Mouse (Mus musculus) testis, adult 2 months (tissue): ENCODE data around the gene Olfr224. TPM values are rescaled to one million over a fixed set of nuclear protein-coding genes. Genes with fewer than 3 reads are reported as not detected.

Experiments
- H3K27ac ChIP-seq: fragments of 200-500 bp; 2 replicates; pipeline ENCODE4 v1.5.1; 2012; ENCODE audit warnings: low read depth, low read length; ENCODE audit not compliant: control insufficient read depth, insufficient read depth
- H3K27me3 ChIP-seq: fragments of 200-500 bp; 2 replicates; pipeline ENCODE4 v1.6.1; 2012; ENCODE audit warnings: mild to moderate bottlenecking, low read length, moderate library complexity; ENCODE audit not compliant: control insufficient read depth, insufficient read depth
- H3K36me3 ChIP-seq: fragments of 200-500 bp; 2 replicates; pipeline ENCODE4 v1.6.1; 2012; ENCODE audit warnings: mild to moderate bottlenecking, low read length; ENCODE audit not compliant: control insufficient read depth, insufficient read depth
- H3K4me1 ChIP-seq: fragments of 200-500 bp; 2 replicates; pipeline ENCODE4 v1.6.1; 2012; ENCODE audit warnings: low read length; ENCODE audit not compliant: control insufficient read depth, insufficient read depth
- H3K4me3 ChIP-seq: fragments of 200-500 bp; 2 replicates; pipeline ENCODE4 v1.5.1; 2012; ENCODE audit warnings: low read depth, mild to moderate bottlenecking, low read length, moderate library complexity, mixed read lengths; ENCODE audit not compliant: control insufficient read depth
- CTCF ChIP-seq: fragments of 200-500 bp; IDR thresholded peaks from 2 replicates; pipeline ENCODE4 v1.5.1; 2012; ENCODE audit warnings: low read depth, mild to moderate bottlenecking, inconsistent platforms, low read length, moderate library complexity; ENCODE audit not compliant: control insufficient read depth, insufficient read depth, insufficient replicate concordance
- POLR2A ChIP-seq: fragments of 200-500 bp; IDR thresholded peaks from 2 replicates; pipeline ENCODE4 v1.6.1; 2012; ENCODE audit warnings: low read depth, mild to moderate bottlenecking, inconsistent platforms, low read length, moderate library complexity; ENCODE audit not compliant: control insufficient read depth
- polyA plus RNA-seq: library from polyadenylated mRNA; depleted of rRNA; stranded (reverse); fragments of >200 nt; gene quantifications from 2 replicates; pipeline ENCODE4 v1.2.3, GENCODE M21; 2012

Olfr224 gene
- polyA plus RNA-seq, 1 experiment: not detected

DNA sequence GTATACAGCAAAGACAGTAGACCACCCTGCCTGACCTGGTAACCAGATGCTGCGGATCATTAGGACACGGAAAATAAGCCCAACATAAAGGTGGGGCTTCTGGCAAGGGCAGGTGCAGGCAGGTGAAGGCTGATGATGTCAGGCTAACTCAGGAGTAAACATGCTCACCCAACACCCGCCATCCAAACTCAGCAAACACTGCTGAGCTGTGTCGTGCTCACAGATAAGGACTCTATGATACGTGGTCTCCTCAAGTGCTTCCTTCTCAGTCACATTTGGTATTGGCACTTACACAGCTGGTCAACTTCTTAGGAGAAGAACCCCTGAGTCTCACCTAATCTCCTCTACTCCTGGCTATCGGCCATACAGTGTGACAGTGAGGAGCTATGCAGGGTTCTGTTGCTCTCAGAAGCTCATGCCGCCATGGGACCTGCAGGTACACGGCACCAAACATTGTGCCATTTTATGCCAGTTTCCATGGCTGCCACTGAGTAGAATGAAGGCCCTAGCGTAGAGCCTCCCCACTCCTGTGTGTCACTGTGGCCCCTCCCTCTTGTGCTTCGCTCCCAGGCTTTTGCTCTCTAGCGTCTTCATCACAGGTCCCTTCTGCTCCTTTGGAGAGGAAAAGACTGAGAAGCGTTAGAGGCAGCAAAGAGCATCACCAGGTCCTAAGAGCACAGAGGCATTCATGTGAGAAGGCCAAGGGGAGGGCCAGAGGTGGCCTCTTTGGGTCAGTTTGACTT is 36.0 kb upstream of the Olfr224 start:
- TF ChIP-seq POLR2A (no peak), CTCF (no peak)
- Histone ChIP-seq H3K4me1 (no peaks in the 10 kb centered on the region; the same call in 1 of the 2 replicates), H3K36me3 (no peaks in the 10 kb centered on the region), H3K27me3 (no peaks in the 10 kb centered on the region), H3K27ac (no peak overlapping the region), H3K4me3 (no peak overlapping the region)

DNA sequence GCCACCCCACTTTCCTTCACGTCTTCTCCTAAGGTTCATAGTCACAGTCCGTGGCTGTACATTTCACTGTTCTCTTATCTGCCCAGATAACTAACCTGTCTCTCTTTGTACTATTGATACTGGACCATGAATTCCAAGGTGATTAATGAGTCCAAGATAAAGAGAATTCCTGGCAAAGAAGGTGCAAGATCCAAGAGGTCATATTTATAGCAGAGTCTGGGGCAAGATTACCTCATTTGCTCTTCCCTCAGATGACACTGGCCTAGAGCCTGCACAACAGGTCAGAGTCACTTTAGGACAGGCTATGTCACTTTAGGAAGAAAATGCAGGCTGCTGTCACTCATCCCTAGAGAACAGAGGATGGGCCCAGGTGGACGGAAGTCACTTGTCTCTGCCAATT is 34.9 kb upstream of the Olfr224 start:
- H3K36me3 ChIP-seq: no peaks in the 10 kb centered on the region
- H3K27ac ChIP-seq: no peak overlapping the region
- no peaks in the 10 kb centered on the region; the same call in 1 of the 2 replicates for H3K4me1 ChIP-seq
- H3K27me3 ChIP-seq: no peaks in the 10 kb centered on the region
- no peak overlapping the region for H3K4me3 ChIP-seq
- TF ChIP-seq CTCF (no peak), POLR2A (no peak)

DNA sequence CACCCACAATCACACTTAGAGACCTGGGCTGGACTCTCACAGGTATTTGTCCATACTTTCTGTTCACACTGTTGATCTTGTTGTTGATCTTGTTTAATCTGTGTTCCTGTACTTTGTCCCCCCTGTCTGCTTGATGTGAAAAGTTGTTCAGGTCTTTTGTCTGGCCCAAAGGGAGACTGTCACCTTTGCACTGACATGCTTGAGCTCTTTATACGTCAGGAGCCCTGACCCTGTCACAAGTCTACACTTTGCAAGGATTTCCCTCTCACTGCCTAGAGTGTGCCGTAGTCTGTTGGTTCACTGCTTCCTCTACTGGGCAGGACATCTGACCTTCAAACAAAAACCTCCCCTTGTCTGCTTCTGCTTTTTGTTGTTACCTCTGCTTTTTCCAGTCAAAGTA is 34.3 kb upstream of the Olfr224 start:
- no peak overlapping the region for H3K4me3 ChIP-seq
- H3K36me3 ChIP-seq: no peaks in the 10 kb centered on the region
- H3K27ac ChIP-seq: no peak overlapping the region
- H3K4me1 ChIP-seq: no peaks in the 10 kb centered on the region; the same call in 1 of the 2 replicates
- no peaks in the 10 kb centered on the region for H3K27me3 ChIP-seq
- TF ChIP-seq POLR2A (no peak), CTCF (no peak)

DNA sequence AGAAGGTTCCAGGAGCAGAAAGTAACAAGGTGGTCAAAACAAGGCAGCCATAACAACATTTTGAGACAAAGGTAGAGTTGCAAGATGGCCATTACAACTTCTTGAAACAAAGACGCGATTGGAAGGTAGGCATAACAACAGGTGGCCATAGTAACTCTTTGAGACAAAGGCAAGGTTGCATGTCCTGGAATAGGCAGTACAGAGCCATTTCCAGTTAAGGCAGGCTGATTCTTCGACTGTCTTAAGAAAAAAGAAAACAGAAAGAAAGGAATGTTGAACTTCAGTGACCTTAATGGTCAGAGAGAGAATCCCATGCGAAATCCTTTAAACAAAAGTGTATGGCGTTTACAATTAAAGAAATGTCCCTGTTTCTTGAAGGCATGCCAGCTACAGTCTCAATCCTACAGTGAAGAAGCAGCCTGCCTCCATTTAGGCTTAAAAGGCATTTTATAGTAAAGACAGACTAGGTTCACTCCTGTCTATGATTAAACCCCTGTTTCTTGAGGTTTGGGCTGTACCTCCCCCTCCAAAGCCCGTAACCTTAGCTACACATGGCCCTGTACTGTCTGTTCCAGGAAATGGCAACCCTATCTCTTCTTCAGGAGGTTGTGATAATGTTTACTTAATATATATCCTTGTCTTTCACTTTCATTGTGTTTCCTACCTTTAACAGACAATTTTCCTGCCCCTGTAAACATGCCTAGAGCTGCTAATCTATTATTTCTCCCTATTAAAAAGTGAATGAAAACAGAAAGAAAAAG is 32.6 kb upstream of the Olfr224 start:
- no peak for TF ChIP-seq CTCF
- Histone ChIP-seq H3K4me3 (no peak overlapping the region), H3K27ac (no peak overlapping the region), H3K4me1 (no peaks in the 10 kb centered on the region; the same call in 1 of the 2 replicates), H3K27me3 (no peaks in the 10 kb centered on the region), H3K36me3 (no peaks in the 10 kb centered on the region)

DNA sequence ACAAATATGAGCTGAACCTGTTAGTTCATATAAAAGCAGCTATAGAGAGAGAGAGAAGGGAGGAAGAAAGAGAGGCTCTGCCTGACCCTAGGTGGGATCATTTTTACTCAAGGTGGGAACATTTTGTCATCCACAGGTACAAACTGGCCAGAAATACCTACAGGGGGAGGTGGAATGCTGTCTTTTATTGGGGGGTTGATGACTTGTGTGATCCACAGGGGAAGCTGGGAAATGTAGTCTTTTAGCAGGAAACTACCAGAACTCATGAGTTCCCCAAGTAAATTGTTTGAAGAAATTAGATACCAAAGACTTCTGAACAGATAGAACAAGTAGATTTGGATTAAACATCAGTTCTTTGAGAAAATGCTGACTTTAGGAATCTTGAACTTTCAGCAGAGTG is 31.7 kb upstream of the Olfr224 start:
- no peaks in the 10 kb centered on the region for H3K36me3 ChIP-seq

DNA sequence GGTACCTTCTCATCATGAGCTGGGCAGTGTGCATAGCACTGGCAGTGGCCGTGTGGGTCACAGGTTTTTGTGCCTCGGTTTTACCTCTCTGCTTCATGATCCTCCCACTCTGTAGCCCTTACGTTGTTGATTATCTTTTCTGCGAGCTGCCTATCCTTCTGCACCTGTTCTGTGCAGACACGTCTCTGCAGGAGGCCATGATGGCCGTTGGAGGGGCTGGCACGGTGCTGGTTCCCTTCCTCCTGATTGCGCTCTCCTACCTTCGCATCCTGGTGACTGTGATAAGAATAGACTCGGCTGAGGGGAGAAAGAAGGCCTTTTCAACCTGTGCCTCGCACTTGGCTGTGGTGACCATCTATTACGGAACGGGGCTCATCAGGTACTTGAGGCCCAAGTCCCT is 27.5 kb upstream of the Olfr224 start:
- H3K27me3 ChIP-seq: no peaks in the 10 kb centered on the region
- H3K4me3 ChIP-seq: no peak overlapping the region
- H3K4me1 ChIP-seq: no peaks in the 10 kb centered on the region
- H3K36me3 ChIP-seq: no peaks in the 10 kb centered on the region
- TF ChIP-seq POLR2A (no peak), CTCF (no peak)
- no peak overlapping the region for H3K27ac ChIP-seq

More for the DNA sequence above, 31.7 kb upstream of the Olfr224 start:
- no peak overlapping the region for H3K27ac ChIP-seq
- no peak for TF ChIP-seq CTCF
- no peak for TF ChIP-seq POLR2A
- H3K4me3 ChIP-seq: no peak overlapping the region
- H3K27me3 ChIP-seq: no peaks in the 10 kb centered on the region
- no peaks in the 10 kb centered on the region; the same call in 1 of the 2 replicates for H3K4me1 ChIP-seq

DNA sequence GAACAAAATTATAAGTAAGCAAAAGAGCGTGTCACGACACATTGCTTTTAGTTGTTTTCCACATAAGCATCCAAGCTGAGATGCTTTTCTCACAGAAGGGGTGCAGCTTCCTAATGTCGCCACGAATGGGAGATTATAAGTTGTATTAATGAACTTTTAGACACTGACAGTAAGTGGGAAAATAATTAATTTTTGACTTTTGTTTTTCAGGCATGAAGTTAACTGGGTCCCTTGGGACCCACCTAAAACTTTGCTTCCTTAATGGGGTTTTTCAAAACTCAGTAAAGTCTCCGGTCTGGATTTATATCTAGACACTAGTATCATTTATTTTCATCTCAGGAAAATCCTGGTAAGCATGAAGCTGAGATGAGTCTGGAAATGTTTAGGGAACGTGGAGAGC is 24.5 kb upstream of the Olfr224 start, which contains the start of gene Olfr324:
Gene Olfr324, plus strand, starts transcription at position 301 of the 400 bp plus-strand sequence.
- no peaks in the 10 kb centered on the region for H3K4me1 ChIP-seq
- H3K4me3 ChIP-seq: no peak within 1 kb of the TSS
- H3K27me3 ChIP-seq: no peaks in the 10 kb centered on the region
- TF ChIP-seq CTCF: no peak
- no peak for TF ChIP-seq POLR2A
- no peaks in the 10 kb centered on the region for H3K36me3 ChIP-seq
- no peak within 1 kb of the TSS for H3K27ac ChIP-seq
